Mouse (Mus musculus) MEL (cell line): Measurements from ENCODE around the gene Erc2. TPM values are rescaled to one million over a fixed set of nuclear protein-coding genes. Genes with fewer than 3 reads are reported as not detected.

Experiments used
- DNase-seq: peaks from one replicate; pipeline ENCODE4 v3.0.0; 2011; ENCODE audit warnings: low read depth, low spot score
- H3K27ac ChIP-seq: 2 replicates; pipeline ENCODE4 v1.5.1; 2012; ENCODE audit warnings: low read depth, mild to moderate bottlenecking, control low read depth, low read length, moderate library complexity; ENCODE audit not compliant: control insufficient read depth
- H3K27me3 ChIP-seq, 2 experiments: fragments of 150-350 bp in 1 of 2; sonication (generic) in 1 of 2; 2 replicates each; pipeline ENCODE4 v1.6.1; 2012; ENCODE audit warnings: low read length in 2 of 2, mild to moderate bottlenecking in 2 of 2, improper control_type of control experiment in 1 of 2, moderate library complexity in 1 of 2; ENCODE audit not compliant: insufficient read depth in 2 of 2, control insufficient read depth in 1 of 2
- H3K36me3 ChIP-seq, 2 experiments: 2 replicates each; pipeline ENCODE4 v1.6.1; 2012 to 2014; ENCODE audit warnings: low read length in 2 of 2, improper control_type of control experiment in 1 of 2, inconsistent platforms in 1 of 2, mild to moderate bottlenecking in 1 of 2; ENCODE audit not compliant: insufficient read depth in 2 of 2, control insufficient read depth in 1 of 2
- H3K4me1 ChIP-seq, 2 experiments: fragments of 150-350 bp in 1 of 2; sonication (generic) in 1 of 2; 2 replicates each; pipeline ENCODE4 v1.6.1; 2012; ENCODE audit warnings: low read length in 2 of 2, improper control_type of control experiment in 1 of 2, mild to moderate bottlenecking in 1 of 2; ENCODE audit not compliant: insufficient read depth in 2 of 2, control insufficient read depth in 1 of 2
- H3K4me3 ChIP-seq, 2 experiments: fragments of 150-350 bp in 1 of 2; sonication (generic) in 1 of 2; 2 replicates each; pipeline ENCODE4 v1.5.1; 2012; ENCODE audit warnings: low read depth in 2 of 2, low read length in 2 of 2, mild to moderate bottlenecking in 2 of 2, moderate library complexity in 2 of 2, control low read depth in 1 of 2, improper control_type of control experiment in 1 of 2; ENCODE audit not compliant: control insufficient read depth in 1 of 2, insufficient read depth in 1 of 2
- H3K79me2 ChIP-seq: 2 replicates; pipeline ENCODE4 v1.6.1; 2012; ENCODE audit warnings: mild to moderate bottlenecking, low read length, moderate library complexity; ENCODE audit not compliant: control insufficient read depth, poor library complexity, insufficient read depth
- H3K9ac ChIP-seq: 2 replicates; pipeline ENCODE4 v1.6.1; 2012; ENCODE audit warnings: low read depth, mild to moderate bottlenecking, control low read depth, low read length, moderate library complexity; ENCODE audit not compliant: control insufficient read depth, poor library complexity, severe bottlenecking
- H3K9me3 ChIP-seq: fragments of 150-350 bp; sonication (generic); replicated peaks from 2 replicates; pipeline ENCODE4 v1.6.1; 2012; ENCODE audit warnings: mild to moderate bottlenecking, low read length, improper control_type of control experiment, moderate library complexity; ENCODE audit not compliant: insufficient read depth
- BHLHE40 ChIP-seq: IDR thresholded peaks from 2 replicates; pipeline ENCODE4 v1.6.1; 2012; ENCODE audit warnings: low read depth, mild to moderate bottlenecking, inconsistent platforms, low read length, improper control_type of control experiment, borderline replicate concordance
- CHD2 ChIP-seq: IDR thresholded peaks from 2 replicates; pipeline ENCODE4 v1.6.1; 2011; ENCODE audit warnings: low read length, improper control_type of control experiment
- ETS1 ChIP-seq: IDR thresholded peaks from 2 replicates; pipeline ENCODE4 v1.6.1; 2012; ENCODE audit warnings: low read depth, mild to moderate bottlenecking, inconsistent platforms, low read length, improper control_type of control experiment, moderate library complexity
- HCFC1 ChIP-seq: IDR thresholded peaks from 2 replicates; pipeline ENCODE4 v1.6.1; 2012; ENCODE audit warnings: low read depth, mild to moderate bottlenecking, inconsistent platforms, low read length, improper control_type of control experiment, moderate library complexity
- KAT2A ChIP-seq: conservative IDR thresholded peaks from 2 replicates; pipeline ENCODE4 v1.6.1; 2012; ENCODE audit warnings: low read depth, low read length, improper control_type of control experiment, inconsistent platforms
- MAX ChIP-seq: IDR thresholded peaks from 2 replicates; pipeline ENCODE4 v1.6.1; 2011; ENCODE audit warnings: low read length, improper control_type of control experiment
- MAZ ChIP-seq: IDR thresholded peaks from 2 replicates; pipeline ENCODE4 v1.6.1; 2012; ENCODE audit warnings: low read depth, mild to moderate bottlenecking, inconsistent platforms, low read length, improper control_type of control experiment
- MXI1 ChIP-seq: IDR thresholded peaks from 2 replicates; pipeline ENCODE4 v1.6.1; 2011; ENCODE audit warnings: mild to moderate bottlenecking, low read depth, low read length, improper control_type of control experiment
- MYB ChIP-seq: IDR thresholded peaks from 2 replicates; pipeline ENCODE4 v1.6.1; 2011; ENCODE audit warnings: mild to moderate bottlenecking, low read depth, low read length, improper control_type of control experiment
- MYC ChIP-seq: IDR thresholded peaks from 2 replicates; pipeline ENCODE4 v1.6.1; 2011; ENCODE audit warnings: low read depth, mild to moderate bottlenecking, low read length, improper control_type of control experiment, moderate library complexity
- NELFE ChIP-seq: IDR thresholded peaks from 2 replicates; pipeline ENCODE4 v1.6.1; 2011; ENCODE audit warnings: low read depth, low read length, improper control_type of control experiment
- NRF1 ChIP-seq: IDR thresholded peaks from 2 replicates; pipeline ENCODE4 v1.6.1; 2014; ENCODE audit warnings: low read depth, mild to moderate bottlenecking, inconsistent platforms, low read length, improper control_type of control experiment, moderate library complexity; ENCODE audit not compliant: poor library complexity, insufficient read depth, severe bottlenecking
- POLR2AphosphoS5 ChIP-seq: IDR thresholded peaks from 2 replicates; pipeline ENCODE4 v1.6.1; 2012; ENCODE audit warnings: low read depth, borderline replicate concordance, mild to moderate bottlenecking, inconsistent platforms, low read length, moderate library complexity, mixed read lengths
- RCOR1 ChIP-seq: IDR thresholded peaks from 2 replicates; pipeline ENCODE4 v1.6.1; 2012; ENCODE audit warnings: low read depth, mild to moderate bottlenecking, inconsistent platforms, low read length, improper control_type of control experiment
- SIN3A ChIP-seq: IDR thresholded peaks from 2 replicates; pipeline ENCODE4 v1.6.1; 2012; ENCODE audit warnings: low read length, improper control_type of control experiment, inconsistent platforms
- SMC3 ChIP-seq: IDR thresholded peaks from 2 replicates; pipeline ENCODE4 v1.6.1; 2011; ENCODE audit warnings: low read depth, low read length, improper control_type of control experiment
- USF2 ChIP-seq, 2 experiments: IDR thresholded peaks; 2 replicates each; pipeline ENCODE4 v1.6.1; 2011 to 2012; ENCODE audit warnings: improper control_type of control experiment in 2 of 2, low read length in 2 of 2, borderline replicate concordance in 1 of 2, inconsistent platforms in 1 of 2, low read depth in 1 of 2, mild to moderate bottlenecking in 1 of 2; ENCODE audit not compliant: insufficient read depth in 1 of 2
- ZMIZ1 ChIP-seq: IDR thresholded peaks from 2 replicates; pipeline ENCODE4 v1.6.1; 2012; ENCODE audit warnings: low read depth, mild to moderate bottlenecking, inconsistent platforms, low read length, improper control_type of control experiment, moderate library complexity
- ZNF384 ChIP-seq: IDR thresholded peaks from 2 replicates; pipeline ENCODE4 v1.6.1; 2012; ENCODE audit warnings: low read depth, mild to moderate bottlenecking, inconsistent platforms, low read length, improper control_type of control experiment
- polyA plus RNA-seq, 2 experiments: library from polyadenylated mRNA; stranded (reverse) in 1 of 2; unstranded in 1 of 2; fragments of >175 nt in 1 of 2; fragments of >200 nt in 1 of 2; gene quantifications; 2 replicates each; pipeline versions ENCODE4 v1.2.1 to v1.2.4; 2012; ENCODE audit warnings: low replicate concordance in 2 of 2, low read depth in 1 of 2; ENCODE audit not compliant: insufficient read length in 2 of 2, insufficient read depth in 1 of 2, missing spikeins in 1 of 2
- total RNA-seq: library from RNA; depleted of rRNA; stranded (reverse); fragments of 300-350 nt; gene quantifications from 2 replicates; pipeline ENCODE4 v1.2.3, GENCODE M21; 2012

Erc2 gene
- total and polyA plus RNA-seq, 3 experiments = not detected

- no peak overlapping the region for H3K9ac ChIP-seq
- no peaks in the 10 kb centered on the region for H3K36me3 ChIP-seq
- no peaks in the 10 kb centered on the region for H3K9me3 ChIP-seq
- H3K27ac ChIP-seq = no peak overlapping the region
- H3K27me3 ChIP-seq = no peaks in the 10 kb centered on the region
- no peaks in the 10 kb centered on the region for H3K79me2 ChIP-seq
- H3K4me3 ChIP-seq = no peak overlapping the region
- no peak for DNase-seq
- no peaks in the 10 kb centered on the region for H3K4me1 ChIP-seq
- TF ChIP-seq ETS1 (no peak), SMC3 (no peak), NELFE (no peak), SIN3A (no peak), ZMIZ1 (no peak), ZNF384 (no peak), MAZ (no peak), MYC (no peak), KAT2A (no peak), MAX (no peak), NRF1 (no peak), RCOR1 (no peak), CHD2 (no peak), USF2 (IDR thresholded peaks at IDR 0.05; ENCODE audit: borderline replicate concordance in 1 of 2, insufficient read depth in 1 of 2, low read depth in 1 of 2, low read length in 2 of 2) (no peak), MXI1 (no peak), POLR2AphosphoS5 (no peak), BHLHE40 (no peak), MYB (no peak), HCFC1 (no peak)
Observed at GRCm38 (mm10) chr14:27617286-27617685, 4.9 kb upstream of the Erc2 start.

DNA sequence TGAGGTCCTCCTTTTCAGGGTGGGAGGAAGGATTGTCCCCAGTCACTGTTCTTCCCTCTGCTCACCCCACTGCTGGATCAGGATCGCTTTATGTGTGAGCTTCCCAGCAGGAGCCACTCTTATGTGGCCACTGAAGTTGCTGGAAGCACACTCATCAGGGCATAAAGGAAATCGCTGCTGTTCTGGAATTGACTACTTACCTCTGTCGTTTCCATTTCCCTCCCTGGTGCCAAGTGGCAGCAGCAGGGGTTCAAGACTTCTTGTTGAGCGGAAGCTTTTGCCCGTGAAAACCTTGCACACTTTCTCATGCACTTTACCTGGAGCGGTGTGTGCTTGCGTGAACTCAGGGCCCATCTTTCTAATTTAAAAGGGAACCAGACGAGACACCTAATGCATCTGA lies 652 bp upstream of the Erc2 start:
- H3K9me3 ChIP-seq = no peaks in the 10 kb centered on the region
- no peak overlapping the region for H3K9ac ChIP-seq
- no peaks in the 10 kb centered on the region for H3K4me1 ChIP-seq
- no peak for DNase-seq
- H3K27me3 ChIP-seq = no peaks in the 10 kb centered on the region
- H3K27ac ChIP-seq = no peak overlapping the region
- H3K36me3 ChIP-seq = no peaks in the 10 kb centered on the region
- TF ChIP-seq MXI1 = no peak
- no peaks in the 10 kb centered on the region for H3K79me2 ChIP-seq
- no peak overlapping the region for H3K4me3 ChIP-seq
